Mouse (Mus musculus) bone marrow, adult 2 months (tissue): ENCODE results near the gene Etfb.

Experiments used
- CTCF ChIP-seq: fragments of 200-500 bp; IDR thresholded peaks from 2 replicates; pipeline ENCODE4 v1.5.1; 2011; ENCODE audit warnings: low read length, control low read depth; ENCODE audit not compliant: control insufficient read depth, insufficient read depth
- POLR2A ChIP-seq: fragments of 200-500 bp; IDR thresholded peaks from 2 replicates; pipeline ENCODE4 v1.6.1; 2011; ENCODE audit warnings: low read depth, mild to moderate bottlenecking, control low read depth, low read length, borderline replicate concordance; ENCODE audit not compliant: control insufficient read depth

GRCm38 (mm10) chr7:43483236-43483635, 39.4 kb downstream of the Etfb start:
- TF ChIP-seq CTCF, result no peak
- no peak for TF ChIP-seq POLR2A
